Mouse (Mus musculus): ENCODE data around the gene Hps5.
A peak's percentile ranks its signal among the peaks of the same experiment; 100 is the strongest.

GRCm38 (mm10) chr7:46714518-46714917 is 81.3 kb downstream of the Hps5 start:
- TF ChIP-seq CTCF (IDR thresholded peaks at IDR 0.05; ENCODE audit: borderline replicate concordance, insufficient read depth, low read depth, low read length) (peak; percentile 84), POLR2A (IDR thresholded peaks at IDR 0.05; ENCODE audit: borderline replicate concordance, insufficient read depth, low read length) (no peak)

All from cerebellum, adult 2 months (tissue).